Mouse (Mus musculus) gastrocnemius, postnatal 4 days (tissue): ENCODE results near the gene Ly6g6e. TPM values are rescaled to one million over a fixed set of nuclear protein-coding genes. Genes with fewer than 3 reads are reported as not detected.

Source experiments
- DNase-seq, 2 experiments: peaks; one replicate each; pipeline ENCODE4 v3.0.0; 2021 to 2022; ENCODE audit warnings: low spot score in 2 of 2, mixed read lengths in 2 of 2
- total RNA-seq, 2 experiments: library from RNA; stranded (reverse); gene quantifications; 2 replicates each; pipeline ENCODE4 v1.2.3; 2021

Gene Ly6g6e
- total RNA-seq, 2 experiments from 2014 or later: not detected

- no peak for DNase-seq
These were observed 27.7 kb upstream of the Ly6g6e start for GRCm38 (mm10) chr17:35048932-35049440.

GRCm38 (mm10) chr17:35049561-35050016 lies 27.1 kb upstream of the Ly6g6e start, which contains the start of gene Clic1:
Clic1 (plus strand) TSS chr17:35049966.
- peak; percentile 66 to 76 for DNase-seq

- peak; percentile 66 to 81 for DNase-seq
These were observed 26.5 kb upstream of the Ly6g6e start for GRCm38 (mm10) chr17:35050126-35050750.

GRCm38 (mm10) chr17:35051156-35052086 lies 25.3 kb upstream of the Ly6g6e start:
- DNase-seq: peak; percentile 53 to 69

- DNase-seq: no peak
These were observed 24.4 kb upstream of the Ly6g6e start for GRCm38 (mm10) chr17:35052271-35052798.

GRCm38 (mm10) chr17:35055691-35056495 lies 20.8 kb upstream of the Ly6g6e start:
- no peak for DNase-seq

- no peak for DNase-seq
These were observed 19.6 kb upstream of the Ly6g6e start for GRCm38 (mm10) chr17:35057090-35057489.

- DNase-seq: no peak
These were observed 18.4 kb upstream of the Ly6g6e start for GRCm38 (mm10) chr17:35058316-35058715.

- peak; percentile 91 to 95 for DNase-seq
These were observed 17.5 kb upstream of the Ly6g6e start, which contains the start of gene Ddah2 for GRCm38 (mm10) chr17:35058911-35059892. Ddah2 (plus strand) TSS chr17:35059035.

GRCm38 (mm10) chr17:35060071-35060470 lies 16.6 kb upstream of the Ly6g6e start:
- DNase-seq: peak in 1 of 2 experiments; percentile 33

- DNase-seq: no peak
These were observed 15.9 kb upstream of the Ly6g6e start for GRCm38 (mm10) chr17:35060737-35061297.

- no peak for DNase-seq
These were observed 15.4 kb upstream of the Ly6g6e start for GRCm38 (mm10) chr17:35061299-35061698.

GRCm38 (mm10) chr17:35063466-35063865 lies 13.2 kb upstream of the Ly6g6e start:
- no peak for DNase-seq

GRCm38 (mm10) chr17:35064378-35064877 lies 12.3 kb upstream of the Ly6g6e start:
- no peak for DNase-seq

GRCm38 (mm10) chr17:35064951-35065947 lies 11.5 kb upstream of the Ly6g6e start, which contains the start of gene Ly6g6c:
Ly6g6c (plus strand) TSS chr17:35065388.
- DNase-seq: peak in 1 of 2 experiments; percentile 41

- DNase-seq: no peak
These were observed 10.6 kb upstream of the Ly6g6e start, which contains the start of gene Mpig6b for GRCm38 (mm10) chr17:35066084-35066483. Mpig6b (minus strand) TSS chr17:35066184.

- DNase-seq: no peak
These were observed 8.3 kb upstream of the Ly6g6e start for GRCm38 (mm10) chr17:35068213-35068914.
